Mouse (Mus musculus) embryonic facial prominence, embryonic 11.5 days (tissue): Measurements from ENCODE around the gene Scn8a. TPM values are rescaled to one million over a fixed set of nuclear protein-coding genes. Genes with fewer than 3 reads are reported as not detected.
A peak's percentile ranks its signal among the peaks of the same experiment; 100 is the strongest.
"Not testable (repeated sequence)": the region's sequence is repeated elsewhere in the genome, so short reads cannot be mapped to it uniquely, and the experiment has no call there.

Experiments
- ATAC-seq: fragments of 200-750 bp; cut with Nextera tagmentation; replicated peaks from 2 replicates; pipeline ENCODE4 v1.8.0; 2017; ENCODE audit warnings: low read depth; ENCODE audit not compliant: insufficient number of reproducible peaks, low FRiP score, low TSS enrichment
- DNase-seq: peaks from one replicate; pipeline ENCODE4 v3.0.0-alpha.2; 2015; ENCODE audit warnings: low spot score
- H3K27ac ChIP-seq: fragments of 300-500 bp; sonication (generic); replicated peaks from 2 replicates; pipeline ENCODE4 v1.5.1; 2014; ENCODE audit warnings: mild to moderate bottlenecking, low read depth, low read length, control low read depth
- H3K27me3 ChIP-seq: fragments of 300-500 bp; sonication (generic); 2 replicates; pipeline ENCODE4 v1.6.1; 2014; ENCODE audit warnings: mild to moderate bottlenecking, low read length, moderate library complexity, mixed read lengths; ENCODE audit not compliant: control insufficient read depth, insufficient read depth
- H3K36me3 ChIP-seq: fragments of 300-500 bp; sonication (generic); replicated peaks from 2 replicates; pipeline ENCODE4 v1.6.1; 2014; ENCODE audit warnings: low read depth, mild to moderate bottlenecking, low read length, moderate library complexity, mixed read lengths; ENCODE audit not compliant: control insufficient read depth, insufficient read depth
- H3K4me1 ChIP-seq: fragments of 300-500 bp; sonication (generic); 2 replicates; pipeline ENCODE4 v1.6.1; 2014; ENCODE audit warnings: low read length, mixed read lengths; ENCODE audit not compliant: control insufficient read depth, insufficient read depth
- H3K4me2 ChIP-seq: fragments of 300-500 bp; sonication (generic); 2 replicates; pipeline ENCODE4 v1.6.1; 2014; ENCODE audit warnings: low read depth, mild to moderate bottlenecking, control low read depth, low read length, moderate library complexity
- H3K4me3 ChIP-seq: fragments of 300-500 bp; sonication (generic); 2 replicates; pipeline ENCODE4 v1.5.1; 2014; ENCODE audit warnings: low read depth, low read length, control low read depth
- H3K9ac ChIP-seq: fragments of 300-500 bp; sonication (generic); replicated peaks from 2 replicates; pipeline ENCODE4 v1.6.1; 2014; ENCODE audit warnings: mild to moderate bottlenecking, control low read depth, low read length
- H3K9me3 ChIP-seq: fragments of 300-500 bp; sonication (generic); replicated peaks from 2 replicates; pipeline ENCODE4 v1.6.1; 2016; ENCODE audit warnings: mild to moderate bottlenecking, low read length, inconsistent platforms, mixed read lengths; ENCODE audit not compliant: control insufficient read depth
- WGBS: fragments of 180-500 bp; shearing (Covaris S2); extraction: QIAGEN DNeasy Blood & Tissue Kit; methylation state at CpG from one replicate; pipeline ENCODE4 v1.1.7; 2014; 5-methylcytosine and 5-hydroxymethylcytosine counted together
- polyA plus RNA-seq: library from polyadenylated mRNA; unstranded; fragments of >200 nt; fragmentation: Nextera tagmentation; extraction: Ambion mirVana; gene quantifications from 2 replicates; pipeline ENCODE4 v1.2.1, GENCODE M21; 2014

Gene Scn8a
- 5.6 and 8.2 TPM in 2 replicates for polyA plus RNA-seq

- peaks cover 3% of the 10 kb centered on the region; the same call in 1 of the 2 replicates for H3K4me1 ChIP-seq
- no peak within 1 kb of the TSS for H3K27ac ChIP-seq
- H3K27me3 ChIP-seq: peaks cover 10% of the 10 kb centered on the region
- H3K4me2 ChIP-seq: peak within 1 kb of the TSS; percentile 73
- ATAC-seq (no peak), DNase-seq (no peak)
- H3K9ac ChIP-seq: peak within 1 kb of the TSS; percentile 60
- peak within 1 kb of the TSS; percentile 88 for H3K4me3 ChIP-seq
- H3K9me3 ChIP-seq: no peaks in the 10 kb centered on the region
- H3K36me3 ChIP-seq: no peaks in the 10 kb centered on the region
- 73% methylated on average over 7 of the region's 7 CpGs for WGBS
Measured at GRCm38 (mm10) chr15:100869558-100869957, at the start of gene Scn8a. Scn8a (plus strand) TSS chr15:100869858.

GRCm38 (mm10) chr15:100821824-100822223, 47.8 kb upstream of the Scn8a start:
- 64% methylated on average over 8 of the region's 8 CpGs for WGBS
- Histone ChIP-seq H3K4me1 (no peaks in the 10 kb centered on the region), H3K36me3 (no peaks in the 10 kb centered on the region), H3K27ac (no peak overlapping the region), H3K9me3 (no peaks in the 10 kb centered on the region), H3K27me3 (peaks cover 5% of the 10 kb centered on the region; the same call in 1 of the 2 replicates), H3K9ac (no peak overlapping the region), H3K4me3 (no peak overlapping the region), H3K4me2 (no peak overlapping the region)
- ATAC-seq: no peak
- DNase-seq: no peak

GRCm38 (mm10) chr15:100822370-100822769, 47.3 kb upstream of the Scn8a start:
- not testable (repeated sequence) for H3K9ac ChIP-seq, H3K27me3 ChIP-seq, H3K9me3 ChIP-seq, H3K36me3 ChIP-seq, H3K27ac ChIP-seq, H3K4me3 ChIP-seq, H3K4me2 ChIP-seq, DNase-seq, H3K4me1 ChIP-seq, ATAC-seq
- WGBS: 78% methylated on average over 4 of the region's 4 CpGs

DNA sequence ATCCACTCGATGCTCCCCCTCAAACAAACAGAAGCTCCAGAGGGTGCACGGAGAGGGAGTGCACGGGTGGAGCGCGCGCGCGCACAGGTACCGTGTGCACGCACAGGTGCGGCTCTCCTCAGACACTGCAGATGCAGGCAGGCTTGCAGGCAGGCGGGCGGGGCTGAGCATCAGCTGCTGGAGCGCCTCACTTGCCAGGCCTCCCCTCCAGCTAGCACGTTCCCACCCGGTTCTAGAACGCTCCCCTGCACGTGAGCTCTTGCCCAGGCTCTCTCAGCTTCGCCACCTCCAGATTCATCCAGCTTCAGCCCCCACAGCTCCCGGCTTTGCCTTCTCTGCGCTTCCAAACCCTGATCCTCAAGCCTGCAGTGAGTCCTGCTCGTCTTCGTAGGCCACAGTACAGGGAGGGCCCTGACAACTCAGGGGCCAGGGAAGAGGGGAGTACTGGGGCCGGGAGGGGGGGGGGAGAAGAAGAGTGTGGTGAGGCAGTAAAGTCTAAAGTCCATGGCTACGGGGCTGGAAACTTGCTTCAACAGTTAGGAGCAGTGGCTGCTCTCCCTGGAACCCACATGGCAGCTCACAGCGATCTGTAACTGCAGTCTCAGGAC, 44.3 kb upstream of the Scn8a start:
- H3K27ac ChIP-seq: no peak overlapping the region
- ATAC-seq (peak; percentile 44; the same call in 1 of the 2 replicates), DNase-seq (no peak)
- no peaks in the 10 kb centered on the region for H3K4me1 ChIP-seq
- H3K9ac ChIP-seq: no peak overlapping the region; the same call in 1 of the 2 replicates
- WGBS: 16% methylated on average over 17 of the region's 26 CpGs
- H3K36me3 ChIP-seq: no peaks in the 10 kb centered on the region
- peaks cover 5% of the 10 kb centered on the region; the same call in 1 of the 2 replicates for H3K27me3 ChIP-seq
- no peaks in the 10 kb centered on the region for H3K9me3 ChIP-seq
- H3K4me3 ChIP-seq: peak overlapping the region; percentile 6; the same call in 1 of the 2 replicates
- H3K4me2 ChIP-seq: peak overlapping the region; percentile 21; the same call in 1 of the 2 replicates

DNA sequence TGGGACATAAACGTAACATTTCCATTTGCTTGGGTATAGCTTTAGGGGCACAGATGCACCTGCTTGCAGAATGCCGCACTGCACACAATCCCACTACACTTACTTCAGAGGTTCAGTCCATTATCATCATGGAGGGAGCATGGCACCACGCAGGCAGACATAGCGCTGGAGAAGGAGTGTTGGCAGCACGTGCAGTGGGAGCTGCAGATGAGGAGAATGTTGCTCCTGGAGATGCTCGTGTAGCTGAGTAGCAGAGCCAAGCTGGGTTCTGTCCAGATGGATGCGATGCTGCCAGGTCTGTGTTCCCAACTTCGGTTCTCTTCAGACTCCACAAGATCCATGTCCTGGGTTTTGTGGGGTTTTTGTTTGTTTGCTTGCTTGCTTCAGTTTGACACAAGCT, 43.6 kb upstream of the Scn8a start:
- H3K4me1 ChIP-seq: no peaks in the 10 kb centered on the region
- WGBS: 86% methylated on average over 8 of the region's 8 CpGs
- H3K4me2 ChIP-seq: no peak overlapping the region
- DNase-seq (no peak), ATAC-seq (no peak)
- H3K9me3 ChIP-seq: no peaks in the 10 kb centered on the region
- H3K27me3 ChIP-seq: peaks cover 5% of the 10 kb centered on the region; the same call in 1 of the 2 replicates
- H3K9ac ChIP-seq: no peak overlapping the region
- H3K4me3 ChIP-seq: no peak overlapping the region
- H3K27ac ChIP-seq: no peak overlapping the region
- no peaks in the 10 kb centered on the region for H3K36me3 ChIP-seq

- Histone ChIP-seq H3K36me3 (no peaks in the 10 kb centered on the region), H3K27me3 (peaks cover 5% of the 10 kb centered on the region; the same call in 1 of the 2 replicates), H3K9me3 (no peaks in the 10 kb centered on the region), H3K4me3 (no peak overlapping the region), H3K4me1 (no peaks in the 10 kb centered on the region), H3K9ac (no peak overlapping the region), H3K27ac (no peak overlapping the region), H3K4me2 (no peak overlapping the region)
- DNase-seq (no peak), ATAC-seq (no peak)
- WGBS: 87% methylated on average over 9 of the region's 9 CpGs
Measured at GRCm38 (mm10) chr15:100829775-100830174, 39.9 kb upstream of the Scn8a start.

- Histone ChIP-seq H3K9ac (no peak overlapping the region), H3K27ac (no peak overlapping the region), H3K36me3 (no peaks in the 10 kb centered on the region), H3K4me3 (no peak overlapping the region), H3K4me1 (no peaks in the 10 kb centered on the region), H3K9me3 (no peaks in the 10 kb centered on the region), H3K27me3 (no peaks in the 10 kb centered on the region), H3K4me2 (no peak overlapping the region)
- DNase-seq: no peak
- ATAC-seq: no peak
- WGBS: 57% methylated on average over 6 of the region's 6 CpGs
Measured at GRCm38 (mm10) chr15:100830682-100831081, 39.0 kb upstream of the Scn8a start.

DNA sequence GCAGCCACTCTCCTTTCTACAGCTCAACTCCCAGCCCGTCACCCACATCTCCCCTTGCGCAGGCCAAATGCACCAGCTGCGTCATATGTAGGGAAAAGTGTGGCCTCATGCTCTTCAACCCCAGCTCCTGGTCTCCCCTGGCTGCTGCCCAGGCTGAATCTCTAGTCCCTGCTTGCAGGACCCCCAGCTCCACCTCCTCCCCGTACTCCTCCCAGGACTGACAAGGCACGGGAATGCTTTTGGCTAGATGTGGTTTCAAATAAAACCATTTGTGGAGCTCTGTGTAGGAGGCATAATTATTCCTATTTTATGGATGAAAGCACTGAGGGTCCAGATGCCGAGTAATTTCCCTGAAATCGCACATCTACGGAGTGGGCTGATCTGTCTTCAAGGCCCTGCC, 37.5 kb upstream of the Scn8a start:
- DNase-seq: no peak
- Histone ChIP-seq H3K27ac (no peak overlapping the region), H3K27me3 (no peaks in the 10 kb centered on the region), H3K4me2 (no peak overlapping the region), H3K36me3 (no peaks in the 10 kb centered on the region), H3K4me1 (no peaks in the 10 kb centered on the region), H3K4me3 (no peak overlapping the region), H3K9ac (no peak overlapping the region), H3K9me3 (no peaks in the 10 kb centered on the region)
- ATAC-seq: no peak
- 78% methylated on average over 8 of the region's 8 CpGs for WGBS
